Mouse (Mus musculus): Measurements from ENCODE around the gene Scamp1.

The Scamp1 gene

GRCm38 (mm10) chr13:94173633-94174576 lies 111.8 kb downstream of the Scamp1 start:
- peak; percentile 27 for DNase-seq

- no peak for DNase-seq
Observed at GRCm38 (mm10) chr13:94172533-94173310, 112.9 kb downstream of the Scamp1 start.

- DNase-seq, result no peak
Observed at GRCm38 (mm10) chr13:94171612-94172011, 114.0 kb downstream of the Scamp1 start.

- DNase-seq, result no peak
Observed at GRCm38 (mm10) chr13:94169325-94169916, 116.2 kb downstream of the Scamp1 start.

GRCm38 (mm10) chr13:94168319-94168718 lies 117.3 kb downstream of the Scamp1 start:
- no peak for DNase-seq

GRCm38 (mm10) chr13:94164501-94164900 lies 121.2 kb downstream of the Scamp1 start:
- DNase-seq, result no peak

- peak; percentile 38 for DNase-seq
Observed at GRCm38 (mm10) chr13:94159478-94160220, 126.0 kb downstream of the Scamp1 start.

- DNase-seq, result no peak
Observed at GRCm38 (mm10) chr13:94158864-94159477, 126.7 kb downstream of the Scamp1 start.

- no peak for DNase-seq
Observed at GRCm38 (mm10) chr13:94155657-94156429, 129.8 kb downstream of the Scamp1 start.

- no peak for DNase-seq
Observed at GRCm38 (mm10) chr13:94154512-94155296, 131.0 kb downstream of the Scamp1 start.

GRCm38 (mm10) chr13:94153658-94154057 lies 132.0 kb downstream of the Scamp1 start:
- no peak for DNase-seq

GRCm38 (mm10) chr13:94152836-94153235 lies 132.8 kb downstream of the Scamp1 start:
- no peak for DNase-seq
